Mouse (Mus musculus) ovary, postnatal 10 days (tissue): Measurements from ENCODE around the gene Fndc8.
A peak's percentile ranks its signal among the peaks of the same experiment; 100 is the strongest.
"Not testable (repeated sequence)": the region's sequence is repeated elsewhere in the genome, so short reads cannot be mapped to it uniquely, and the experiment has no call there.

ENCODE experiments used
- DNase-seq: peaks from one replicate; pipeline ENCODE4 v3.0.0; 2022; ENCODE audit warnings: low spot score

Gene Fndc8

GRCm38 (mm10) chr11:82910679-82911389 is 18.9 kb downstream of the Fndc8 start:
- DNase-seq, result no peak

DNA sequence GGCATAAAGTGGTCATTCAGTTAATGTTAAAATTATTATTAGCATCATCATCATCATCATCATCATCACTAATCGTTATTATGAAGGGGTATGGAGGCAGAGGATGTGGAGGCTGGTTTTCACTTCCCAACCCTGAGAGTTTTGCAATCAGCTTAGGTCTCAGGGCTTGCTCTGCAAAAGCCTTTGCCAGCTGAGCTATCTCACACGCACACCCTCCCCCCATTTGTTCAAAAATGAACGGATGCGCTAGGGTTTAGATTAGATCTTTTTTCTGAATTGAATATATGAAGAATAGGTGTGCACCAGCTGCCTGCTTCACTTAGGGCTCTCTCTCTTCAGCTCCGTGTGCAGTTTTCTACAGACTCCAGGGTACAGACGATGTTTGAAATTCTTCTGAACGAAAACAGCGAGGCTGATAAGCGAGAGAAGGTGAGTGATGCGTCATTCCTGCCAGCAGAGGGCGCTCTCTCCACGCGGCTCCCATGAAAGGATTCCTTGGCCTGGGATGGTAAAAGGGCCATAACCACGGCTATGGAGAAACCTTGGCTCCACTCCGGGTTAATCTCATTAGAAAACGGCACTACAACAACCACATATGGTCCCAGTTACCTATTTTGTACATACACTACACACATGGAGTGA is 22.9 kb downstream of the Fndc8 start:
- DNase-seq, result peak; percentile 38

GRCm38 (mm10) chr11:82920768-82921167 is 28.8 kb downstream of the Fndc8 start:
- no peak for DNase-seq

DNA sequence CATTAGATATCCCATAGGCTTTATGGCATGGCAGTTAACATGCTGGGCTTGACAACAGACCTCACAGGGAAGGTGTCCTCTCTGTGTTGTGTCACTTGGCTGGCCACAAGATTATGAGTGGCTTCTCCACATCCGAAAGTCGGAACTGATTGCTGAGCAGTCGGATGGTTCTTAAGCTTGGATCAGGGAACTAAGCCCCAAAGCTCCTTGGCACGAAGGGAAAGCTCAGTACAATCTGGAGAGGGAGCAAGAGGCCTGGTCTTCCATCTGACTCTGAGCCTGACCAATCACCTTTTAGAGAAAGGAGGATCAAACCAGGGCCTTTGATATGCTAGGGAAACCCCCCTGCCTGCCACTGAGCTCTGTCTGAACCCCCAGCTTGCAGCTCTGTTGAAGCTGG is 29.8 kb downstream of the Fndc8 start:
- no peak for DNase-seq

GRCm38 (mm10) chr11:82923910-82924309 is 32.0 kb downstream of the Fndc8 start:
- DNase-seq, result not testable (repeated sequence)

DNA sequence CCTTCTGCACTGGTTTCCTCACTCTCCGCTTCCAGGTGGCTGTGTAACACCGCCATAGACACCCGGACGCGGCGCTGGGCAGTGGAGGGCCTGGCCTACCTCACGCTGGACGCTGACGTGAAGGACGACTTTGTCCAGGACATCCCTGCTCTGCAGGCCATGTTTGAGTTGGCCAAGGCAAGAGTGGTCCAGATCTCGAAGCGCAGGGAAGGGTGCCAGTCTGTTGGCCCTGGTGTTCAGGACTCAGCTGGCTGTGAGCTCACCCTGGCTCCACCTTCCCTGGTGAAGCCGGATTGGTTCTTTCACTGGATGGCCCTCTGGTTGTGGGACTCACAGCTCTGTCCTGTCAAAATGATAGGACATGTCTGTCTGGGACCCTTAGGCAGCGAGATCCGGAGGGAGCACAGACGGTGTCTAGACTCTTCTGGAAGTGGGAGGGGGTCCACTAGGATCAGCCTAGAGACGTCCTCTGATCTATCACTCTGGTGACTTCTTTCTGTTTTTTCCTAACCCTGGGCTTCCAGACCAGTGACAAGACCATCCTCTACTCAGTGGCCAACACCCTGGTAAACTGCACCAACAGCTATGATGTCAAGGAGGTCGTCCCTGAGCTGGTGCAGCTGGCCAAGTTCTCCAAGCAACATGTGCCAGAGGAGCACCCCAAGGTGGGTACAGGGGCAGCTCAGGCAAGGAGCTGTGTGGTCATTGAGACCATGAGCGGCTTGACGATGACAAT is 37.1 kb downstream of the Fndc8 start:
- no peak for DNase-seq

DNA sequence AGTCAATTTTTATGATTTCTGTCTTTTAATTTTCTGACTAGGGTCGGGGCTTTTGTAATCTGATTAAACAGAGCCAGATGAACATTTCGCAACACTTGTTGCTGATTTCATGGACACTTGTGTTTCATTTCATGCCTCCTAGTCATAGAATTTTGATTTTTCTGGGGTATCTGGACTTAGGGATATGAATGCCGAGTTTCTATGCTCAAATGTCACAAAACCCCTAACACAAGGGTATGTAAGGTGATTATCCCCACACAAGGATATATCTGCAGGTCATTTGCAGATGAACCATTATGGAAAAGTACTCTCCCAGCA is 37.7 kb downstream of the Fndc8 start:
- no peak for DNase-seq

DNA sequence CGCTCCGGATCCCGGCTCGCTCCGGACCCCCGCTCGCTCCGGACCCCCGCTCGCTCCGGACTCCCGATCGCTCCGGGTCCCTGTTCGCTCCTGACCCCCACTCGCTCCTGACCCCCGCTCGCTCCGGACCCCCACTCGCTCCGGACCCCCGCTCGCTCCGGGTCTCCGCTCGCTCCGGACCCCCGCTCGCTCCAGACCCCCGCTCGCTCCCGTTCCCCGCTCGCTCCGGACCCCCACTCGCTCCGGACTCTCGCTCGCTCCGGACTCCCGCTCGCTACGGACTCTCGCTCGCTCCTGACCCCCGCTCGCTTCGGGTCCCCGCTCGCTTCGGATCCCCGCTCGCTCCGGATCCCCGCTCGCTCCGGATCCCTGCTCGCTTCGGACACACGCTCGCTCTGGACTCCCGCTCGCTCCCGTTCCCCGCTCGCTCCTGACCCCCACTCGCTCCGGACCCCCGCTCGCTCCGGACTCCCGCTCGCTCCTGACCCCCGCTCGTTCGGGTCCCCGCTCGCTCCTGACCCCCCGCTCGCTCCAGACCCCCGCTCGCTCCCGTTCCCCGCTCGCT is 38.5 kb downstream of the Fndc8 start:
- not testable (repeated sequence) for DNase-seq

GRCm38 (mm10) chr11:82931161-82931560 is 39.2 kb downstream of the Fndc8 start:
- not testable (repeated sequence) for DNase-seq

GRCm38 (mm10) chr11:82931671-82932450 is 39.9 kb downstream of the Fndc8 start:
- not testable (repeated sequence) for DNase-seq

DNA sequence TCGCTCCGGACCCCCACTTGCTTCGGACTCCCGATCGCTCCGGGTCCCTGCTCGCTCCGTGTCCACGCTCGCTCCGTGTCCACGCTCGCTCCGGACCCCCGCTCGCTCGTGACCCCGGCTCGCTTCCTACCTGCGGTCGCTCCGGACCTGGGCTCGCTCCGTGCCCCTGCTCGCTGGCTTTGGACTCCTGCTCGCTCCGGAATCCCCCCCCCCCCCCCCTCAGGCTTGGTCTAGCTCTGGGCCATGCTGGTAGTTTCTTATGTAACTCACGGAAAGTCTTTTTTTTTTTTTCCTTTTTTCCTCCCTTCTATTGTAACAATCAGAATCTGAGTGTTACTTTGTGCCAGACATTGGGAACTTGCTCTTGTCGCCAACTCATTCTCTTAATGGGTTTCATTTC is 41.3 kb downstream of the Fndc8 start:
- DNase-seq, result no peak

- no peak for DNase-seq
These were observed 51.4 kb downstream of the Fndc8 start for GRCm38 (mm10) chr11:82943336-82943735.

GRCm38 (mm10) chr11:82945636-82946035 is 53.7 kb downstream of the Fndc8 start:
- no peak for DNase-seq

GRCm38 (mm10) chr11:82947457-82947856 is 55.5 kb downstream of the Fndc8 start:
- DNase-seq, result no peak

DNA sequence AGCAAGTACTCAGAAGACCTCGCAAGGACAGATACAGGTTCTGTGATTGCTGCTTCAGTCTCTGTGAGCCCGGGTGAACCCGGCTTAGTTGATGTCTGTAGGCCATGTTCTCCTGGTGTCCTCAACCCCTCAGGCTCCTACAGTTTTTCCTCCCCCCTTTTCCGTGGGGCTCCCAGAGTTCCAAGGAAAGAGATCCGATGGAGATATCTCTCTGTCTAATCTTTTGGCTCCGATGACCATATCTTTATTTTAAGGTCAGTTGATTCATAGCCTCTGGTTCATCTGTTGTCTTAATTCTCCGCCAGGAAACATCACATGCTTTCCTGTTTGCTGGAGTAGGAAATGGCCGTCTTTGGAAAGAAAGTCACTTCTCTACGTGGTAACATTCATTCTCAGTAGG is 57.1 kb downstream of the Fndc8 start:
- no peak for DNase-seq
